Mouse (Mus musculus): ENCODE results near the gene Inpp5k. TPM values are rescaled to one million over a fixed set of nuclear protein-coding genes. Genes with fewer than 3 reads are reported as not detected.
A peak's percentile ranks its signal among the peaks of the same experiment; 100 is the strongest.

Gene Inpp5k
- total and polyA plus RNA-seq, 3 experiments: 31.2 to 41.9 (median 35.6) TPM

- Histone ChIP-seq H3K4me1 (ENCODE audit: control insufficient read depth in 1 of 2, insufficient read depth in 2 of 2) (peaks cover 9 to 53% of the 10 kb centered on the region in 2 experiments; a peak in 3 of 4 replicates), H3K79me2 (replicated peaks; ENCODE audit: control insufficient read depth, extremely low read depth, insufficient read depth, poor library complexity, severe bottlenecking) (peaks cover 14% of the 10 kb centered on the region), H3K9ac (ENCODE audit: insufficient read depth, low read depth) (no peak overlapping the region), H3K27me3 (replicated peaks) (no peaks in the 10 kb centered on the region), H3K4me2 (ENCODE audit: insufficient read depth, low read depth, poor library complexity, severe bottlenecking) (no peak overlapping the region), H3K9me3 (replicated peaks; ENCODE audit: low read length) (no peaks in the 10 kb centered on the region), H3K4me3 (replicated peaks in 1 of 3; ENCODE audit: low read depth in 2 of 3, low read length in 2 of 3, poor library complexity in 1 of 3) (no peak overlapping the region), H3K27ac (ENCODE audit: insufficient read depth, low read depth) (no peak overlapping the region), H3K36me3 (replicated peaks in 1 of 2; ENCODE audit: control insufficient read depth in 1 of 2, insufficient read depth in 1 of 2, low read length in 1 of 2) (peaks cover 31 to 56% of the 10 kb centered on the region in 2 experiments)
- dilution Hi-C loops (cut with MboI; ENCODE audit: extremely low pct_ligation_motif_present, extremely low pct_unique_long_range_greater_than_20kb, low sequenced_read_pairs) (no loop called here), in situ Hi-C loops (cut with MboI; ENCODE audit: low pct_ligation_motif_present, low pct_unique_long_range_greater_than_20kb, low sequenced_read_pairs) (no loop called here)
- TF ChIP-seq KAT2A (IDR thresholded peaks at IDR 0.05; ENCODE audit: insufficient replicate concordance, low read length) (no peak), MXI1 (IDR thresholded peaks at IDR 0.05; ENCODE audit: low read depth, low read length) (no peak), SIN3A (IDR thresholded peaks at IDR 0.05; ENCODE audit: low read length) (no peak), USF2 (conservative IDR thresholded peaks at IDR 0.05; ENCODE audit: low read depth, low read length) (no peak), HCFC1 (IDR thresholded peaks at IDR 0.05; ENCODE audit: low read depth, low read length) (no peak), TBP (conservative IDR thresholded peaks at IDR 0.05; ENCODE audit: low read depth, low read length) (no peak), ZMIZ1 (IDR thresholded peaks at IDR 0.05; ENCODE audit: low read depth, low read length) (no peak)
- DNase-seq (ENCODE audit: extremely low read depth): no peak
Measured at GRCm38 (mm10) chr11:75647681-75648211, 17.0 kb downstream of the Inpp5k start.

GRCm38 (mm10) chr11:75649155-75649561 is 18.4 kb downstream of the Inpp5k start:
- Histone ChIP-seq H3K9ac (ENCODE audit: insufficient read depth, low read depth) (no peak overlapping the region), H3K4me1 (ENCODE audit: control insufficient read depth in 1 of 2, insufficient read depth in 2 of 2) (peaks cover 9 to 50% of the 10 kb centered on the region in 2 experiments; a peak in 3 of 4 replicates), H3K4me3 (replicated peaks in 1 of 3; ENCODE audit: low read depth in 2 of 3, low read length in 2 of 3, poor library complexity in 1 of 3) (no peak overlapping the region), H3K4me2 (ENCODE audit: insufficient read depth, low read depth, poor library complexity, severe bottlenecking) (no peak overlapping the region), H3K79me2 (replicated peaks; ENCODE audit: control insufficient read depth, extremely low read depth, insufficient read depth, poor library complexity, severe bottlenecking) (peaks cover 16% of the 10 kb centered on the region), H3K27ac (ENCODE audit: insufficient read depth, low read depth) (no peak overlapping the region), H3K27me3 (replicated peaks) (no peaks in the 10 kb centered on the region), H3K9me3 (replicated peaks; ENCODE audit: low read length) (no peaks in the 10 kb centered on the region), H3K36me3 (replicated peaks in 1 of 2; ENCODE audit: control insufficient read depth in 1 of 2, insufficient read depth in 1 of 2, low read length in 1 of 2) (peaks cover 23 to 42% of the 10 kb centered on the region in 2 experiments)
- TF ChIP-seq ZC3H11A (IDR thresholded peaks at IDR 0.05; ENCODE audit: low read depth, low read length) (no peak), MYC (IDR thresholded peaks at IDR 0.05; ENCODE audit: low read depth, low read length) (no peak), IRF4 (IDR thresholded peaks at IDR 0.05; ENCODE audit: low read depth, low read length) (no peak), ZNF384 (IDR thresholded peaks at IDR 0.05; ENCODE audit: low read depth, low read length) (no peak), PAX5 (IDR thresholded peaks at IDR 0.05; ENCODE audit: low read length) (no peak), SIN3A (IDR thresholded peaks at IDR 0.05; ENCODE audit: low read length) (no peak), UBTF (IDR thresholded peaks at IDR 0.05; ENCODE audit: low read depth, low read length) (no peak)
- dilution Hi-C loops (cut with MboI; ENCODE audit: extremely low pct_ligation_motif_present, extremely low pct_unique_long_range_greater_than_20kb, low sequenced_read_pairs): no loop called here
- DNase-seq (ENCODE audit: extremely low read depth): no peak
- in situ Hi-C loops (cut with MboI; ENCODE audit: low pct_ligation_motif_present, low pct_unique_long_range_greater_than_20kb, low sequenced_read_pairs): no loop called here

GRCm38 (mm10) chr11:75650311-75650710 is 19.5 kb downstream of the Inpp5k start, which contains the start of gene Myo1c:
Gene Myo1c (plus strand): TSS chr11:75650504.
- in situ Hi-C loops (cut with MboI; ENCODE audit: low pct_ligation_motif_present, low pct_unique_long_range_greater_than_20kb, low sequenced_read_pairs) (no loop called here), dilution Hi-C loops (cut with MboI; ENCODE audit: extremely low pct_ligation_motif_present, extremely low pct_unique_long_range_greater_than_20kb, low sequenced_read_pairs) (no loop called here)
- peaks cover 6 to 50% of the 10 kb centered on the region in 2 experiments; a peak in 3 of 4 replicates for H3K4me1 ChIP-seq (ENCODE audit: control insufficient read depth in 1 of 2, insufficient read depth in 2 of 2)
- H3K9ac ChIP-seq (ENCODE audit: insufficient read depth, low read depth): peak within 1 kb of the TSS; percentile 86
- H3K9me3 ChIP-seq (replicated peaks; ENCODE audit: low read length): no peaks in the 10 kb centered on the region
- H3K79me2 ChIP-seq (replicated peaks; ENCODE audit: control insufficient read depth, extremely low read depth, insufficient read depth, poor library complexity, severe bottlenecking): peaks cover 16% of the 10 kb centered on the region
- H3K27ac ChIP-seq (ENCODE audit: insufficient read depth, low read depth): peak within 1 kb of the TSS; percentile 56
- H3K36me3 ChIP-seq (replicated peaks in 1 of 2; ENCODE audit: control insufficient read depth in 1 of 2, insufficient read depth in 1 of 2, low read length in 1 of 2): peaks cover 16 to 34% of the 10 kb centered on the region in 2 experiments
- peak within 1 kb of the TSS; percentile 62 to 97 (median 83) for H3K4me3 ChIP-seq (replicated peaks in 1 of 3; ENCODE audit: low read depth in 2 of 3, low read length in 2 of 3, poor library complexity in 1 of 3)
- H3K27me3 ChIP-seq (replicated peaks): no peaks in the 10 kb centered on the region
- H3K4me2 ChIP-seq (ENCODE audit: insufficient read depth, low read depth, poor library complexity, severe bottlenecking): peak within 1 kb of the TSS; percentile 52
- peak; percentile 39 for DNase-seq (ENCODE audit: extremely low read depth)
- TF ChIP-seq RAD21 (IDR thresholded peaks at IDR 0.05; ENCODE audit: low read depth, low read length): no peak
- no peak for TF ChIP-seq POLR2AphosphoS2 (IDR thresholded peaks at IDR 0.05; ENCODE audit: low read depth, low read length)
- TF ChIP-seq USF1 (IDR thresholded peaks at IDR 0.05; ENCODE audit: low read depth, low read length): no peak
- TF ChIP-seq TBP (conservative IDR thresholded peaks at IDR 0.05; ENCODE audit: low read depth, low read length): 0 out of 2 replicates have a peak, but pooled peaks have one; percentile 27
- no peak for TF ChIP-seq MAFK (IDR thresholded peaks at IDR 0.05; ENCODE audit: insufficient replicate concordance, low read length)
- no peak for TF ChIP-seq USF2 (conservative IDR thresholded peaks at IDR 0.05; ENCODE audit: low read depth, low read length)
- TF ChIP-seq IRF4 (IDR thresholded peaks at IDR 0.05; ENCODE audit: low read depth, low read length): peak; percentile 10; the same call in 1 of the 2 replicates
- no peak for TF ChIP-seq MAZ (IDR thresholded peaks at IDR 0.05; ENCODE audit: low read depth, low read length)
- TF ChIP-seq NELFE (IDR thresholded peaks at IDR 0.05; ENCODE audit: low read depth, low read length): peak; percentile 38; the same call in 1 of the 2 replicates
- TF ChIP-seq ZKSCAN1 (IDR thresholded peaks at IDR 0.05; ENCODE audit: borderline replicate concordance, low read depth, low read length): no peak
- TF ChIP-seq ZMIZ1 (IDR thresholded peaks at IDR 0.05; ENCODE audit: low read depth, low read length): no peak
- no peak for TF ChIP-seq MAX (IDR thresholded peaks at IDR 0.05; ENCODE audit: low read length)
- TF ChIP-seq EP300 (IDR thresholded peaks at IDR 0.05; ENCODE audit: low read length): no peak
- no peak for TF ChIP-seq ZC3H11A (IDR thresholded peaks at IDR 0.05; ENCODE audit: low read depth, low read length)
- TF ChIP-seq ELF1 (IDR thresholded peaks at IDR 0.05; ENCODE audit: low read depth, low read length): peak; percentile 55
- TF ChIP-seq POLR2A (IDR thresholded peaks at IDR 0.05; ENCODE audit: low read depth, low read length): peak; percentile 63
- no peak for TF ChIP-seq ZNF384 (IDR thresholded peaks at IDR 0.05; ENCODE audit: low read depth, low read length)
- no peak for TF ChIP-seq MEF2A (IDR thresholded peaks at IDR 0.05; ENCODE audit: borderline replicate concordance, low read depth, low read length)

Measured in CH12.LX (cell line).